Mouse (Mus musculus) kidney, postnatal 4 days (tissue): ENCODE measurements at regions not wholly inside any gene's neighbourhood (a gene's known extent, or its start where the extent isn't known, plus 50 kb on each side); places are given as distances from the start of the nearest gene placed in this dataset.

Experiments used
- DNase-seq, 2 experiments: peaks; one replicate each; pipeline ENCODE4 v3.0.0; 2021; ENCODE audit warnings: mixed read lengths in 2 of 2

DNA sequence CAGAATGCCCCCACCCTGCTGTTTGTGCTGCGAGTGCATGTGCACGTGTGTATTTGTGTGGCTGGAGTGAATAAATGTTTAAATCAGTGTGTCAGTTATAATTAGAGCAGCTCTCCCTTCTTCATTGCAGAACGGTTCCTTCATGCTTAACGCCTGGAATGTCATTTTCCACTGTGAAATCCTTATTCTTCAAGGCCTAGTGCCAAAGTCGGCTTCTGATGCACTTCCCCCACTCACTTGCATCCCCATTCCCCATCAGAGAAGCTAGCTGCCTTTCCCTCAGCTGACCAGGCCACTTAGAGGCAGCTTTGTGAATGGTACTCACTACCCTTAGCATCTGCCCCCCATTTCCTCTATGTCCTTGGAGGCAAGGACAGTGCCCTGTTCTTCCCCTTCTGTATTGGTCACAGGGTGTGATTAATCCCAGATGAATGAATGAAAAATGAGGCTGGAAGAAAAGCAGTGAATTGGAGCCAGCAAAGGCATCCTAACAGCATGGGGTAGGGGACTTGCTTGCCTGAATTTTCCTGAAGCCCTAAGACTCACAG is 162.6 kb downstream of the H2al1j start:
- no peak for DNase-seq

DNA sequence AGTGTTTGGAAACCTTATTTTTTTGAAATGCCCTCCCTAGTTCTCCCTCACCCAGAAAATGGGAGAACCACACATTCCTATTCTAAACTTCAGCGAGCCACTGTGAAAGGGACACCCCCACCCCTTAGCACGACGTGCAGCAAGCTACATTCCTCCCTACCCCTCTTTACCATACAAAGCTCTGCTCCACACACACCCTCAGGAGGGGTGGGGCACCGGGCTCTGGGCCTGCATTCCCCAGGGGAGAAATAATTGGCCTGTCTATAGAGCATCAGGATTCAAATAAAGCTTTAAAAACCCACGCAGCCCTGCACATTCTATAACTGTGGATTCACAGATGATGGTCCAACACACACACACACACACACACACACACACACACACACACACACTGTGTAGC is 163.6 kb downstream of the H2al1j start:
- DNase-seq, result no peak

DNA sequence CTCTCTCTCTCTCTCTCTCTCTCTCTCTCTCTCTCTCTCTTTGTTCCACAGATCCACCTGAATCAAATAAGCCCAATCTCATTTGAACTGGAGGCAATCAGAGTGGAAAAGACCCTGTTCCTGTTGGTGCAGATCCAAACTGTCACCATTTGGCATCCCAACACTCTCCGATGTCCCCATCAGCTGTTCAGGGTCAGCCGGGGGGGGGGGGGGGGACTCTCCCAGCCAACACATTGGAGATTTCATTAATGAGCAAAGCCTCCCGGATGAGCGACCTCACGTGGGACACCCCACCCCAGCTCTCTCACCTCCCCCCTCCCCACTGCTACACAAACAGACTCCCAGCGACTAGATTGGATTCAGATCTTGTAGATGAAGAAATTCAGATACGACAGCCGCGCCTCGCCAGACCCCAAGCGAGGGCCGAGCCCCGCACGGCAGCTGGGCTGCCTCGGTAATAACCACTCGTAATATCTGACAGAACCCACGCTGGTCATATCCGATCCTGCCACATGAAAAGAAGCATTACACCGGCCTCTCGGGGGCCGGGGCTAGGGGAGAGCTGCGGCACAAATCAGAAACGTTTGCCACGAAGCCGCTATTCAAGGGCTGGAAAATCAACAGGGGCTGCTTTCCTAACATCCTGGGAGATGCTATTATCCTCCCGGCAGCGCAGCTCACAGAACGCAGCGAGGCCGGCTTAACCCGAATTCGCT is 164.2 kb downstream of the H2al1j start:
- peak in 1 of 2 experiments; percentile 37 for DNase-seq

DNA sequence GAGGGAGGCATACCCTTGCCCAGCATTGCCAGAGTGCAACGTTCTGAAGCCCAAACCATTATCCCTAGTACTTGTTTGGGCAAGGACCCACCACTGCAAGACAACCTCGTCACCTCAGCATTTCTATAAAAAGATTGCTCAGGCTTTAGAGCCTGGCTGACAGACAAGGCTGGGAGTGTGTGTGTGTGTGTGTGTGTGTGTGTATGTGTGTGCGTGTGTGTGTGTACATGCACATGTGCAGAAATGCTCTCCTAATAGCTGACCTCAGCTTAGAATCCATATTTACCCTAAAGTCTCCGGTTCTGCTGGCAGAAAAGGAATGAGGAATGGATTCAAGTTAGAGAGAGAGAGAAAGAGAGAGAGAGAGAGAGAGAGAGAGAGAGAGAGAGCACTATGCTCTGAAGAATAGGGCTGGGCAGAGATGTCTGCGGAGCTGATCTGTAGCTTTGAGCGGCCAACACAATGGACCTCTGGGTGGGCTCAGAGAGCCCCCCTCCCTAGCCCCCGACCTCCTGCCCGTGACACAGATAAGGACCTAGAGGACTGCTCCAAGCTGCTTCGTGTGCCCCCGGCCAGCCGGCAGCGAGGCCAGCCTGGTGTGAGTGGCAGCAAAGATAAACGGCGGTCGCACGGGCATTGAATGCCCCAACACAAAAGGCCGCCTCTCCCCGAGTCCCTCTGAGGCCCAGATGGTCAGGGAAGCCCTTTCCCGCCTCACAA is 166.1 kb downstream of the H2al1j start:
- DNase-seq, result peak in 1 of 2 experiments; percentile 26

DNA sequence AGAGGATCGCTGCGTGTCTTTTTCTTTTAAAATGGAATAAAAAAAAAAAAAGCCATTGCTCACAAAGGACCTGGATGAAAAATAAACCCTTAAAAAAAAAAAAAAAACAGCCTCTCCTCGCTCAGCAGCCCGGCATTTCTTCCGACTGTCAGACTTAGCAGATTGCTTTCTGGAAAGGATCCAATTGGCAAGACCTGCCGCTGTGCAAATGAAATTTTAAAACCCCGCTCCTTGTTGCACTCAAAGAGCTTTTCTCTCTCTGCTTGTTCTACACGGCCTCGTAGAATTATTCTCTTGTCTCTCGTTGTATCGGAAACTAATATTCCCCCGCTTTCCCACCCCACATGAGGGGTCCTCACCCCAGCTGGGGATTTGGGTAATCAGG is 166.6 kb downstream of the H2al1j start:
- DNase-seq, result peak in 1 of 2 experiments; percentile 28

DNA sequence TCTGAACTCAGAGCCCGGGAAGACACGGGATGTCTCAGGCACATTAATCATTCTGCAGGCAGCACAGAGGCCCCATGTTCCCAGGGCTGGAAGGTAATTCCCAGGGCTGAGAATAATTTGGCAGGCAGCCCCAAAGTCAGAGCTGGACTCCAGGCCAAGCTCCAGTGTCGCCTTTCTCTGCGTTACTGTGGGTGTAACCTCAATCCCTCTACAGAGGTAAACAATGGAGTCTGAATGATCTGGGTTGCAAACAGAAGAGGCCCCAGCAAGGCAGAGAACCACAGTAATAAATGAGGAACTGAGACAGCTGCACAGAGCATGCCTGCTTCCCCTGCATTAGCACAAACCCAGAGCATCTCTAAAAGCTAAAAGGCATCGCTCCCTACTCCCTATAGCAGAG is 184.8 kb downstream of the H2al1j start:
- DNase-seq, result peak; percentile 32 to 42

DNA sequence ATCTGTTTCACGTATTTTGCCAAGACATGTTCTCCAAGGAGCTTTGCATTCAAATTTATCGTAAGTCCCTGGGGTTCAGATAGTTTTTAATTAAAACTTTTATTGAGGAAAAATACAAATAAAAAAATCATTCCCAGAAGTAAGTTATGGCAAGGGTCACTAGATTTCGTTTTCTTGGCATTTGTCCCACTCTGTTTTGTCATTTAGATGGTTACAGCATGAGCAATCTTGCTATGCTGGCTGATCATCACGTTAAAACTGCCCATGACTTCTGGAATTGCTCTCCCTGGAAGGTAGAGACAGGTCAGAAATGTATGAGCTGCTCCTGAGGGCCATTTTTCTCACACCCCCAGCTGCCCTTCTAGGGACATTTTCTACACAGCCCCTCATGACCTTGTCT is 185.3 kb downstream of the H2al1j start:
- DNase-seq, result no peak

DNA sequence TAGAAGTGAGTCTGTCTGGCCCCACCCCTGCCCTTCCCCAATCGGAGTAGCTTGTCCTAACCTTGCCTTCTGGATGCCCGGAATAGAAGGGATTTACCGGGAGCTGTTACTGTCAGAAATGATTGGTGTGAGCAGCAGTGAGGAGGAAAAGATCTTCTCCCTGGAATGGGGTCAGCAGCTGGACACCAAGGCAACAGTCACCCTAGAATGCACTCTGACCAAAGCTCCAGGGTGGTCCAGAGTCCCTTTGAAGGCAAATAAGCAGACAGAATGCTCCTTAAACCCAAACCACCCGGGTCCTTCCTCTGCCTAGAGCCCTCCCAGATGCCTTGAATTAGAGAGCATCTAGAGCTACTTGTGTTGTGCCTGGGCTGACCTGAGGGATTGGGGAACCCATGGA is 196.2 kb downstream of the H2al1j start:
- DNase-seq, result peak; percentile 7 to 15

DNA sequence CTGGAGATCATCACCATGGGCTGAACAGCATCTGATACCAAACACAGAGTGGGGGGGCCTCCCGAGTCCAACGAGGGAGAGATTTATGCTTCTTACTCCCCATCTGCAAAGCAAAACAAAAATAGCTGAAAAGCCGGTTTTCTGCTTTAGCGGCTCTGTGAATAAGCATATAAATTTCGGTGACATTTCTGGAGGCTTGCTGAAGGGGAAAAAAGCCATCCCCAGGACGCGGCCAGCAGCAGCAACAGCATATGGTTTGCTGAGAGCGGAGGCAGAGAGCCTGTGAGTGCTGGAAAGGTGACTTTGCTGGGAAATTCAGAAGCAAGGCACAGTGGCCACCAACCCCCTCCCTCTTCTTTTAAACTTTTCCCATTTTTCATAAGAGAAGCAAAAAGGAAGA is 197.7 kb downstream of the H2al1j start:
- DNase-seq, result peak; percentile 26 to 44

DNA sequence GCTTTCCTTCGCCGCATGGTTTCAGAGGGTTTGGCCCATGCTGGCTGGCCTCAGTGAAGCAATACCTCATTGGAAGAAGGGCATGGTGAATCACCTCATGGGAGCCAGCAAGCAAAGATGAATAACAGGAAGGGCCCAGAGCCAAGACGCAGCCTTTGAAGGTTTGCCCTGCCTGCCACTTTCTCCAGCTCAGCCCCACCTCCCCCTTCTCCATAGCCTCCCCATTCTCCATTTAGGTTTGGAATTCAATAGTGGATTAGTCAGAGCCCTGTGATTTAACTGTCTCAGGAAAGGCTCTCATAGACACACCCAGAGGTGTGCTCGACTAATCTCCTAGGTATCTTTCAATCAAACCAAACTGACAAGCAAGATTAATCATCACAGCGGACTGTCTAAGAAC is 201.0 kb downstream of the H2al1j start:
- DNase-seq, result no peak

DNA sequence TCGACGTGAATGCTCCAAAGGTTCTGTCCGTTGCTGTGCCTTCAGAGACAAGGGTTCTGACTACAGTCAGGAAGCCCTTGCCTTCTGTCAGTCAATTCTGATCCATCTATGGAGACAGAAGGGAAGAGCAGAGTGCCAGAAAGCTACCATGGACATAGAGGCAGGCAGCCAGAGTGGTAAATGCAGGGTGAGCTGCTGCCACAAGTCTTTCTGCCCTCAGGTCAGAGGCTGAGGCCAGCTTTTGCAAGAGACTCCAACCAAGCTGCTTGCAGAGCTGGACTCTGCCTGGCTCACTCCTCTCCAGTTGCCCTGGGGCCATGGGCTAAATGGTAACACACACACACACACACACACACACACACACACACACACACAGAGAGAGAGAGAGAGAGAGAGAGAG is 201.6 kb downstream of the H2al1j start:
- no peak for DNase-seq

DNA sequence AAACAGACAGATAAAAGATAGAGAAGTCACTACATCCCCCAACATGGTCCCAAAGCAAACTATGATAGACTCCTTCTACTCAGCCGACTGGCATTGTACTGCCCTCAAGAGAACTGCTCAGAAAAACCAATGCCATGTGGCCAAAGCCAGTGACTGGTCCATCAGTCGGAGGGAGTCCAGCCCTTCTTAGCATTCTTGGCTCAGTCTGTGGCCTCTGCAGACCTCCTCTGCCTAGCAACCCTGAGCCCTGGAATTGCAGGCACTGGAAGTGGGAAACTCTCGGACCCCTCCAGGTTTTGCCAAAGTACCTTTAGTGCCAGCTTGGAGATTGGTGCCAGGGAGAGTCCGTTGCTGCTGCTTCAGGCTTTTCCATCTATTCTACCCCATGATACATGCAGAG is 205.2 kb downstream of the H2al1j start:
- DNase-seq, result no peak

DNA sequence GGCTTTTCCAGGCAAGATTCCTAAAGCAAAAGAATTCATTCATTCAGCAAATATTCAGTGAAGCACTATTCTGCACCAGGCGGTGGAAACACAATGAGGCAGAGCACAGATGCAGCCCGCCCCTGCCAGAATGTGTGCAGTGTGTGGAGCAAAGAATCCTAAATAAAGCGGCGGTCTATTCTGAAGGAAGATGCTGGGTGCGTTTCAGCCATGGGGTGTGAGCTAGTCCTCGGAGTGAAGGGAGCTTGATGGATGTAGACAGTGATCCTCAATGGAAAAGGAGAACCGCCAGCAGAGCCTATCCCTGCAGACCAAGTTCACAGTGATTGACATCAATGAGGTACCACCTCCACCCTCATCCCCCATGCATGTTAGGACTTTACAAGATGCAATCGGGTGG is 206.2 kb downstream of the H2al1j start:
- DNase-seq, result no peak

DNA sequence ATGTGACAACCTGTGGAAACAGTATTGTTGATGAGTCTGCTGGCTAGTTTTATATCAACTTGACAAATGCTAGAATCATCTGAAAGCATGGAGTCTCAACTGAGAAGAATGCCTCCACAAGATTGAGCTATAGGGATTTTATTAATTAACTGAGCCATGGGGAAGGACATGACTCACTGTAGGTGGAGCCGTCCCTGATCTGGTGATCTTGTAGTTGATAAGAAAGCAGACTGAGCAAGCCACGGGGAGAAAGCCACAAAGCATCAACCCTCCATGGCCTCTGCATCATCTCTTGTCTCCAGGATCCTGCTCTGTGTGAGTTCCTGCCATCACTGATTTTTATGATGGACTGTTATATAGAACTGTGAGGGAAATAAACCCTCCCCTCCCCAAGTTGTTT is 213.4 kb downstream of the H2al1j start:
- DNase-seq, result no peak

DNA sequence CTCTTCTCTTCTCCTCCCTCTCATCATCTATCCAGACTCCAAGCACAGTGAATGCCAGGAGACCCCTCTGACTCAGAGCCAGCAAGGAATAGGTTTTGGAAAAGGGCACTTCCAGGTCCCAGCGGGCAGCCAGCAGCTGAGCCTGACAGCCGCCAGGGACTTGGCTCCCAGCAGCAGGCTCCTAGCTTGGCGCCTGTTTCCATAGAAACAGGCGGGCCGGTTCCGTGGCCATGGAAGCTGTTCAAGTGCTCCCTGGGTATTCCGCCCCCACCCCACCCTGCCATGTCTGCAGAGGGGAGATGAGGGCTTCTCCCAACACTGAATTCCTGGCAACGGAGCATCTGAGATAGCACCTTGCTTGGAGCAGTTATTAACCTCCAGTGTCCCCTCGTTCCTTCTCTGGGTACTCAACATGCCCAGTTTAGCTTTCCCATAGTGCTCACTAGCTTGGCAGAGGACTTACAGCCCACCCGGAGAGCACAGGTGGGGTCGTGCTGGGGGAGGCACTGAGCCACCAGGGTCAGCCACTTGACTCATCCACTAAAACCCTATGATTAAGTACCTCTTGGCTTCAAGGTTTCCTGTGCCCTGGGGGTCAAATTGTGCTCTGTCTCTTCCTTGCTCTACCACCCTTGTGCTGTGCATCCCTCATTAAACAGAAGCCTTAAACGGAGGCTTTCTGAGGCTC is 222.7 kb downstream of the H2al1j start:
- DNase-seq, result peak; percentile 17 to 33

DNA sequence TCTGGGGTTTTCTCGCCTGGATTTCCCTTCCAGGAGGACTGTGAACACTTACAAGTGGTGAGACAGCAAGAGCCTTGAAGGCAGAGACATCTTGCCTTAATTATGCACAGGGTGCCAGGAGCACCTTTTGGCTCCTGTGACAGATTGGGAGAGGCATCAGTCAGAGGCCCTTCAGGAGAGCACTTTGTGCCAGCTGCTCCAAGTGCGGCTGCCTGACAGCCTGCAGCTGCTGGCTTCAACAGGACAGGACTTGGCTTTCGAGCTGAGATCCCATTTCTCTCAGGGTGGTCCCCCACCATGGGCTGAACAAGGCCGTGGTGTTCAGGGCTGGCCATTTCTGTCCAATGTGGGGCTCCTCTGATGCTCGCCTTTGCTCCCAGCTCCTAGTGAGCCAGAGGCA is 224.6 kb downstream of the H2al1j start:
- DNase-seq, result peak in 1 of 2 experiments; percentile 29

DNA sequence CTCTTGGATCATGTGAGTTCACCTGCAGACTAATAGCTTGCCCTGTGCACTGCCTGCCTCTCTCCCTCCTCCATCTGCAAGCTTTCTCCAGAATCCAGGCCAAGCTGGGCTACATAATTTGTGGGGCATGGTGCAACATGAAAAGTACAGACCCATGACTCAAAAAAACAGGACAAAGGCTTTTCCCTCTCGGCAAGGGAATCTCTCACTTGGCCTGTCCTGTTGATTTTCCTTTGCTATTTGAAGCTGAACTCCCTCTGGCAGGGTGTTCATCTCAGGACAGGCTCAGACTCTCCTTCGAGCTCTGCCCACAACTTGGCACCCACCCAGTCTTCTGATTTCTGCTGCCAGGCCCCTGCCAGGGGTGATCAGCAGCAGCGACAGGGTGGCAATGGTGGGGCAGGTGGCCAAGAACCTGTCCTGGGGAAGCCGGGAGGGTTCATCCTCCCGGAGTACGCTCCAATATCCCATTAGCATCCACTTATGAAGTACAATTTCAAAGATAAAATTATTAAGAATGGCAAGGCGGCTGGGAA is 227.5 kb downstream of the H2al1j start:
- DNase-seq, result no peak

DNA sequence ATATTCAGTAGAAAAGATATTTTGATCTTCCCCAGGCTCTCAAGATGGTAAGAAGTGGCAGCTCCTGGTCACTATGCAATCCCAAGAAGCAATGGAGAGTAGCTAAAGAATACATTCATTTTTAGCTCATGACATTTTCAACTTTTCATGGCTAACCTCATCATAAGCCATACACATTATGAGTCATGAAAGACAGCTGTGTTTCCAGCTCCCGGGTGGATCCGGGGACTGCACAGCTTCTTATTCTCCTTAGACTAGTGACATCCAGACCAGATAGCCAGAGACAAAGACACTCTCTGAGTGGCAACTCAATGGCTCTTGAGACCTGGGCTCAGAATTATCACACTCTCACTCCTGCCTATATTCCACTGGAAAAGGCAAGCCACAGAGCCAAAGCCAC is 230.6 kb downstream of the H2al1j start:
- no peak for DNase-seq

DNA sequence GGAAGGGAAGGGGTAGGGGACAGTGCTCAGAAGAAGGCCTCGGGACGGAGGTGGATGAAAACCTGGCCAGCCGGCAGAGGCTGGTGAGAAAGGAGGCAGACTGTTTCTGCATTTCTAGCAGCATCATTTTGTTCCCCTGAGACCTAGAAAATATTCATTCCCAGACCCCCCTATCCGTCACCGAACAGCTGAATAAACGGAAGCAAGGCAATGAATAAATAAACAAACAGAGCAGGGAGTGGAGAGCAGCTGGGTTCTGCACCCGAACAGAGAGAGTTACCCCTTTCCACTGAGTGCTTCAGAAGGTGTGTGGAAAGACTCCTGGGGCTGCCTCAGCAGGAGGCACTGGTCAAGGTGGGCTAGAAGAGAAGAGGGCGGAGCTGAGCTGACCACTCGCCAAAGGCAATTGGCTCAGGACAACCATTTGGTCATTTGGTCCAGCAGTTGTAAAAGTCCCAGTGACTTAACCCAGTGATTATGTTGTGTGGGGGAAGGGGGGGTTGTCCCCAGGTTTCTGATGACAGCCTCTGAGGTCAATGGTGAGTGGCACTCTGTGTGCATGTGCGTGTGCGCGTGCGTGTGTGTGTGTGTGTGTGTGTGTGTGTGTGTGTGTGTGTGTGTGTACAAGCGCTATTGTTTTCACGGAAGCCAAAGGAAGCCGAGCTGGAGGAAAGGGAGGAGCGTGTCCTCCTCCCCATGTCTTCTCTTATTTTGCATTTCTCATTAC is 233.1 kb downstream of the H2al1j start:
- DNase-seq, result peak; percentile 13 to 35

DNA sequence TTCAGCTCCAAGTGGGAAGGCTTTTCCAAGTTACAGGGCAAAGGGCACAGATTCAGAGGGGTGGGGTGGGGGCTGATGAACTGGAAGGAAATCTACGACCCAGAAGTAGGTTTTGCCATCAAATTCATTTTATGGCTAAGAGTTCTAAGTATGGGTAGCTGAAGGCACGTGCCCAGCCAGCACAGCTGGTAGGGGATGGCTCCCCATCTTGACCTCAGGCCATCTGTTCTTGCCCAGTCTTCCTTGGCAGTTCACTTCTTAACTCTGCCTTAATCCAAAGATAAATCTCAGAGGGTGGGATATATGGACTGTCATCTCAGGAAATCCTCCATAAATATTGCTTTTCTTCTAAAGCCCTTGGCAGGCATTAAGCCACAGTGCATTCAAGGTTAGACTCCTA is 238.3 kb downstream of the H2al1j start:
- DNase-seq, result no peak

DNA sequence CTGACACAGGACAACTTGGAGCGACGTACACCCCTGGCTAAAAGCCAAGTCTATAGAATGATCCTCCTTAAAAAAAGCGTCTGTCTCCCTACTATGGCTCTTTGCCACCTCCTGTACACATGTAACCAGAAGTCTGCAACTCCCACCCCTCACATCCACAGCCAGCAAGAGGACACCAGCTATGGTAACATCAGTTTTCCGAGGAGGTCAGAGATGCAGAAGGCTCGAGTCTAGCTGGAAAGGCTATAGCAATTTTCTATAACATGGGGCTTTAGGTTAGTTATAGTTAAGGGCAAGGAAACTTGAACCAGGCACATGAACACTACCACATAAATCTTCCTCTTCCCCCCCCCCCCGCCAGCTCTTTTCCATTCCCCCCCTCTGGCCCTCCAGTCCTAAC is 240.2 kb downstream of the H2al1j start:
- DNase-seq, result no peak

DNA sequence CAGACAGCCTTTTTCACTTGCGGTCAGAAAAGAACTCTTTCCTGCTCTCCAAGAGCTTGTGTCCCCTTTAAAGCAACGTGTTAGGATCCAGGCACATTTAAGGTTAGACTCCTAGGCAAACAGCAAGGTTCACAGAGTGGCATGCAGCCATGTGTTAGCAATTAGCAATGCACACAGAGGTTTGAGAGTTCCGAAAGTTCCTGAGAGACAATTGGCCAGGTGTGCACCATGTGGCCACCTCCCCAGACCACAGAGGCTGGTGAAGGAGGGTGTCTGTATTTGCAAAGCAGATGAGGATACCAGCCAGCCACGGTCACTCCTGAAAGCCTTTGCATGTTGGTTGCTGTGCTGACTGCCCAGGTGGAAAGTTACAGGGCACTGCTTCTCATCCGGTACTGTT is 240.6 kb downstream of the H2al1j start:
- DNase-seq, result no peak

DNA sequence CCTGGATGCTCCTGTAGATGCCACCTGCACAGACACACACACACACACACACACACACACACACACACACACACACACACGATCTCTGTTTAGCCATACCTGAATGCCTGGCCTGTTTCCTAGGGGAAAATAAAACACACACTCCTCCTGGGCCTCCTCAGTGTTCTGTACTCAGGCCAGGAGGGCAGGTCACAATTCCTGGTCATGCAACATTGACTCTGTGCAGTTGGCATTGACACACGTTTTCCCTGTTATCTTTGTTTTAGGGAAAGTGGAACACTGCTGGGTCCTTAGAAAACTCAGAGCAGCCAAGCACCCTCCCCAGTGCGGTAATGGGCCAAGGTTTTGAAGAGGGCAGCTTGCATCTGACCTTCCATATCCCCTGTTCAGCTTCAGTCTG is 246.7 kb downstream of the H2al1j start:
- no peak for DNase-seq
